Mouse (Mus musculus) ovary, adult 2 months (tissue): ENCODE results near the gene Sv2c. TPM values are rescaled to one million over a fixed set of nuclear protein-coding genes. Genes with fewer than 3 reads are reported as not detected.

Source experiments
- polyA plus RNA-seq: library from polyadenylated mRNA; depleted of rRNA; stranded (reverse); fragments of >200 nt; gene quantifications from 2 replicates; pipeline ENCODE4 v1.2.3, GENCODE M21; 2012; rRNA removed

Sv2c gene
- 0.40 and 1.0 TPM in 2 replicates for polyA plus RNA-seq

GRCm38 (mm10) chr13:96132401-96132816 is at the start of gene Sv2c:
Gene Sv2c (minus strand): TSS chr13:96132577.

GRCm38 (mm10) chr13:96081754-96082153 is 50.6 kb downstream of the Sv2c start, which contains the start of gene Gm17190:
Gene Gm17190 (plus strand): TSS chr13:96082054.

DNA sequence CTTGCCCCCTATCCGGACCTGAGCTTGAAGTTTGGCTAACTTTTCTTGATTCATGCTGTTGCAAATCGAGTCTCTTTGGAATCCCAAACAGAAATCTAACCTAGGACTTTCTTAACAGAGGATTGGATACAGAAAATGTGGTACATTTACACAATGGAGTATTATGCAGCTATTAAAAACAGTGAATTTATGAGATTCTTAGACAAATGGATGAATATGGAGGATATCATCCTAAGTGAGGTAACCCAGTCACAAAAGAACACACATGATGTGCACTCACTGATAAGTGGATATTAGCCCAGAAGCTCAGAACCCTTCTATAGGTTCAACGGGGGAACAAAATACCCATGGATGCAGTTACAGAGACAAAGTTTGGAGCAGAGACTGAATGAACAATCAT is 51.1 kb downstream of the Sv2c start, which contains the start of gene Gm20075:
TSS of gene Gm20075 (minus strand) at position 101 of the 400 bp plus-strand sequence.

Other genes starting within 250 kb of the Sv2c start
- 4.2 and 5.2 TPM in 2 replicates for gene Iqgap2, start 240.7 kb downstream of the Sv2c start, polyA plus RNA-seq
- 0.22 and 0.25 TPM in 2 replicates for gene Gm20075, start 51.2 kb downstream of the Sv2c start, polyA plus RNA-seq
- not detected in 2 replicates for gene Gm17190, start 50.5 kb downstream of the Sv2c start, polyA plus RNA-seq